Comparison of ENCODE assay signal across 19 mouse cellular contexts in the genomic region with DNA sequence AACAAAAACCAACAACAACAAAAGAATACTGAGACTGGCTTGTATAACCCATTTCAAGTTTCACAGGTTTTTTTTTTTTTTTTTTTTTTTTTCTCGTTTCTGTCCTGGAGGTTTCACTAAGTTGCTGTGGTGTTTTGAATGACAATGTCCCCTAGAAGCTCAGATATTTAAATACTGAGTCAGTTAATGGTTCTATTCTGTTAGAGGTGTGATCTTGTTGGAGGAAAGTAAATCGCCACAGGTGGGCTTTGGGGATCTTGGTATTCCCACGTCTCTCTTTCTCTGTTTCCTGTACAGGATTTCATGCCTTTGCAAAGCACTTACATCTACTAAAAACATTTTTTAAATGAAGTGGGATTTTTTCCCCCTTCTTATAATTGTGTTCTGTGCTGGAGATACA. TPM values are rescaled to one million over a fixed set of nuclear protein-coding genes. Genes with fewer than 3 reads are reported as not detected.
"Had no signal": no experiment of that assay in that cellular context is flagged by ENCODE, and none has a peak within 500 bp of the region (broad histone marks: within the 10 kb centered on the region; RNA-seq: fewer than 3 reads in every experiment).

No protein-coding gene starts in this region.

- H3K4me3 ChIP-seq: midbrain, embryonic 10.5 days; midbrain, embryonic 12.5 days; myocyte; neural tube, embryonic 13.5 days; neural tube, embryonic 15.5 days had no signal

- H3K9ac ChIP-seq: lung, embryonic 14.5 days; midbrain, embryonic 12.5 days; neural tube, embryonic 13.5 days; neural tube, embryonic 15.5 days had no signal

- ATAC-seq: midbrain, embryonic 16.5 days had no signal

- H3K27me3 ChIP-seq: neural tube, embryonic 13.5 days; neural tube, embryonic 15.5 days had no signal

- H3K27ac ChIP-seq: midbrain, embryonic 10.5 days; midbrain, embryonic 12.5 days; neural tube, embryonic 13.5 days; neural tube, embryonic 15.5 days had no signal

- H3K4me2 ChIP-seq: lung, embryonic 14.5 days; midbrain, embryonic 12.5 days; neural tube, embryonic 13.5 days; neural tube, embryonic 15.5 days had no signal

- H3K36me3 ChIP-seq: midbrain, embryonic 10.5 days; midbrain, embryonic 12.5 days; neural tube, embryonic 13.5 days; neural tube, embryonic 15.5 days had no signal

- H3K4me1 ChIP-seq: midbrain, embryonic 10.5 days; midbrain, embryonic 12.5 days; neural tube, embryonic 13.5 days; neural tube, embryonic 15.5 days had no signal

- DNase-seq: lung, adult 18-20 months; lung, postnatal 10 days; lung, postnatal 4 days; midbrain, embryonic 14.5 days; retina, postnatal 1 day; right cerebral cortex, adult 18-20 months; right cerebral cortex, postnatal 25 days; right cerebral cortex, postnatal 4 days; spleen, adult 18-20 months; thymus, adult 2 months; thymus, postnatal 25 days; thymus, postnatal 4 days had no signal

- H3K9me3 ChIP-seq: midbrain, embryonic 10.5 days; midbrain, embryonic 12.5 days; neural tube, embryonic 13.5 days; neural tube, embryonic 15.5 days had no signal

RNA-seq across cellular contexts. Expression of gene Btk, which starts 51.7 kb away (rescaled TPM):
- polyA plus RNA-seq: myocyte had no signal
